Mouse (Mus musculus) thymus, adult 2 months (tissue): Measurements from ENCODE around the gene Morn1.

Experiments
- CTCF ChIP-seq: fragments of 200-500 bp; IDR thresholded peaks from 2 replicates; pipeline ENCODE4 v1.5.1; 2012; ENCODE audit warnings: mild to moderate bottlenecking, control low read depth, low read length, moderate library complexity, borderline replicate concordance; ENCODE audit not compliant: control insufficient read depth, poor library complexity, insufficient read depth; ENCODE audit errors: extremely low read depth
- POLR2A ChIP-seq: fragments of 200-500 bp; IDR thresholded peaks from 2 replicates; pipeline ENCODE4 v1.6.1; 2012; ENCODE audit warnings: mild to moderate bottlenecking, low read length, control low read depth, moderate library complexity; ENCODE audit not compliant: control insufficient read depth, poor library complexity, insufficient read depth; ENCODE audit errors: extremely low read depth

- no peak for TF ChIP-seq POLR2A
- no peak for TF ChIP-seq CTCF
These were observed 34.8 kb downstream of the Morn1 start for GRCm38 (mm10) chr4:155121222-155121621.
